Mouse (Mus musculus) stomach, embryonic 16.5 days (tissue): ENCODE results near the gene Bcr. TPM values are rescaled to one million over a fixed set of nuclear protein-coding genes. Genes with fewer than 3 reads are reported as not detected.

Source experiments
- ATAC-seq: fragments of 200-750 bp; cut with Nextera tagmentation; 2 replicates; pipeline ENCODE4 v1.8.0; 2017; ENCODE audit warnings: moderate number of reproducible peaks, moderate TSS enrichment; ENCODE audit not compliant: insufficient read depth, low FRiP score
- H3K27ac ChIP-seq: fragments of 300-500 bp; sonication (generic); 2 replicates; pipeline ENCODE4 v1.5.1; 2014; ENCODE audit warnings: low read length
- H3K27me3 ChIP-seq: fragments of 300-500 bp; sonication (generic); 2 replicates; pipeline ENCODE4 v1.6.1; 2014; ENCODE audit warnings: low read length, control low read depth, mixed read lengths; ENCODE audit not compliant: control insufficient read depth, insufficient read depth
- H3K36me3 ChIP-seq: fragments of 300-500 bp; sonication (generic); 2 replicates; pipeline ENCODE4 v1.6.1; 2014; ENCODE audit warnings: low read length; ENCODE audit not compliant: control insufficient read depth, insufficient read depth
- H3K4me1 ChIP-seq: fragments of 300-500 bp; sonication (generic); 2 replicates; pipeline ENCODE4 v1.6.1; 2014; ENCODE audit warnings: low read length, control low read depth, mixed read lengths; ENCODE audit not compliant: control insufficient read depth, insufficient read depth
- H3K4me2 ChIP-seq: fragments of 300-500 bp; sonication (generic); 2 replicates; pipeline ENCODE4 v1.6.1; 2014; ENCODE audit warnings: low read depth, low read length, mixed read lengths
- H3K4me3 ChIP-seq: fragments of 300-500 bp; sonication (generic); replicated peaks from 2 replicates; pipeline ENCODE4 v1.5.1; 2014; ENCODE audit warnings: mild to moderate bottlenecking, low read length
- H3K9ac ChIP-seq: fragments of 300-500 bp; sonication (generic); 2 replicates; pipeline ENCODE4 v1.6.1; 2014; ENCODE audit warnings: low read length
- H3K9me3 ChIP-seq: fragments of 300-500 bp; sonication (generic); replicated peaks from 2 replicates; pipeline ENCODE4 v1.6.1; 2016; ENCODE audit warnings: low read length, control low read depth; ENCODE audit not compliant: control insufficient read depth
- WGBS: fragments of 180-500 bp; shearing (Covaris S2); extraction: QIAGEN DNeasy Blood & Tissue Kit; methylation state at CpG from one replicate; pipeline ENCODE4 v1.1.7; 2014; 5-methylcytosine and 5-hydroxymethylcytosine counted together
- polyA plus RNA-seq: library from polyadenylated mRNA; unstranded; fragments of >200 nt; fragmentation: Nextera tagmentation; extraction: Ambion mirVana; gene quantifications from 2 replicates; pipeline ENCODE4 v1.2.1, GENCODE M21; 2015

Bcr gene
- polyA plus RNA-seq, 1 experiment from 2014 or later: 8.8 TPM

DNA sequence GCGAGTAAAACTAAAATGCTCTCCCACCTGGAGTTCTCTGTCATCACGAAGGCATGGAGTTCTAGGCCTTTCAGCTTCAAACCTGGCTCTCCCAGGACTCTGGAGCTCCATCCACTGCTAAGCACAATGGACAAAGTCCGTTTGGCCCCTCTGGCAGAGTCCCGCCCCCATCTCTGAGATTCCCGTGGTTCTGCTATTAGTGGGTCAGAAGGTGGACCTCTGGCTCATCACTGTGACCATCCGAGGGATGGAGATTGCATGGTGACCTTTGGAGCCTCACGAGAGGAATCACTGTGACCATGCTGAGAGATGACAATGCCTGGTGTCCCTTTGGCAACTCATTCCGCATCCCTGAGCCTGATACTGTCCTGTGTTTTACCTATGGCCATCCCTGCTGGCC is 7.5 kb upstream of the Bcr start:
- Histone ChIP-seq H3K36me3 (no peaks in the 10 kb centered on the region), H3K9ac (no peak overlapping the region), H3K4me3 (no peak overlapping the region), H3K9me3 (no peaks in the 10 kb centered on the region), H3K4me2 (no peak overlapping the region), H3K27me3 (no peaks in the 10 kb centered on the region), H3K4me1 (peaks cover 4% of the 10 kb centered on the region; the same call in 1 of the 2 replicates), H3K27ac (no peak overlapping the region)
- WGBS: 74% methylated on average over 8 of the region's 8 CpGs
- ATAC-seq: no peak

DNA sequence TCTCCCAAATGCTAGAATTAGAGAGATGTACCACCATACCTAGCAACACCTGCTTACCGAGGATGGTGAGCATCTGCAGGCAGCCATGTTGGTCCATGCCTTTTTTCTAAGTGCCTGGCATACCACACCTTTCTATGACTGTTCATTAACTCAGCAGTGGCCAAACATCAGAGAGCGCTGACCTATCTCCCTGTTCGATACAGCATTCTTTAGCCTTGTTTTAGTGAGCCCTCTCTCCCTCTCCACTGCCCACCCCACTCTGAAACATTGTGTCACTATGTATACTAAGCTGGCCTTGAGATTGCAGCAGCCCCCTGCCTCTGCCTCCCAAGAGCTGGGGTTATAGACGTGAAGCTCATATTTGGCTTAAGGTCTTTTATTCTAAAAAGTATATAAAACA is 6.7 kb upstream of the Bcr start:
- Histone ChIP-seq H3K27ac (no peak overlapping the region), H3K27me3 (no peaks in the 10 kb centered on the region), H3K9me3 (no peaks in the 10 kb centered on the region), H3K36me3 (no peaks in the 10 kb centered on the region), H3K4me1 (peaks cover 4% of the 10 kb centered on the region; the same call in 1 of the 2 replicates), H3K4me3 (no peak overlapping the region), H3K4me2 (no peak overlapping the region), H3K9ac (no peak overlapping the region)
- ATAC-seq: no peak
- WGBS: 54% methylated on average over 4 of the region's 4 CpGs

DNA sequence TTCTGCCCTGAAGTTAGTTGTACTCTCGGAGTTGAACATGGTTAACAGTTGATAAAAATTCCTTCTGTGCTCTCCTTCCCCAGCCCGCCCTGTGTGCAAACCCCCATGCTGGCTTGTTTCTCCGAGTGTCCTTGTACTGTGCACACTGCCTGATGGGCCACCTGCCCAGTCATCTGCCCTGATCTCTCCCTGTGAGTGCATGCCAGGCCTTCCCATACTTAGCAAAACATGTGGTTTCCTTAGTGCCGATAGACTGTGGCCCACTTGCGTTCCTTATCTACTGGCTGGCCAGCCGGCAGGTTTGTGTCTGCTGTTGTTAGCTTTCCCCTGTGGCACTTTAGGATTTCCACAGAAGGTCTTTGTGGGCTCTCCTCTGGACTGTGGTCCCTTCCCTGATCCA is 6.3 kb upstream of the Bcr start:
- peaks cover 4% of the 10 kb centered on the region; the same call in 1 of the 2 replicates for H3K4me1 ChIP-seq
- no peak overlapping the region for H3K9ac ChIP-seq
- H3K36me3 ChIP-seq: no peaks in the 10 kb centered on the region
- H3K27me3 ChIP-seq: no peaks in the 10 kb centered on the region
- 47% methylated on average over 6 of the region's 6 CpGs for WGBS
- no peak overlapping the region for H3K27ac ChIP-seq
- no peaks in the 10 kb centered on the region for H3K9me3 ChIP-seq
- H3K4me3 ChIP-seq: no peak overlapping the region
- no peak for ATAC-seq
- H3K4me2 ChIP-seq: no peak overlapping the region

DNA sequence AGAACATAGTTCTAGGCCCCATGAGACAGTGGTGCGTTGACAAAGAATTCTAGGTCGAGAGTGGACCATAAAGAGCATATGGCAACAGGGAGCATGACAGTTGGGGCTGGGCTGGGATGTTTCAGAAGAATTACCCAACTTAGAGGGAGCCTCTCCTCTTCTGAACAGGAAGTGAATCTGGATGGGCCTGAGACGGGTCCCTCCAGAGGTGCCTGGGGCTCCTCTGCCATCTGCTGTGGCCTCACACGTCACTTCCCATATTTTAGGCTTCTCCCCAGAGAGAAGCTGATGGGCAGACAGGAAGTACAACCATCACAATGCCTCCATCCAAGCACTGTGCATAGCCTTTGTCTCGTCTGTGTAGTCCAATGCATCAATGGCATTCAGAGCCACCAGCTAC is 4.7 kb upstream of the Bcr start:
- WGBS: 74% methylated on average over 5 of the region's 5 CpGs
- H3K4me2 ChIP-seq: no peak overlapping the region
- H3K4me3 ChIP-seq: no peak overlapping the region
- no peak for ATAC-seq
- no peaks in the 10 kb centered on the region for H3K36me3 ChIP-seq
- H3K27me3 ChIP-seq: no peaks in the 10 kb centered on the region
- no peak overlapping the region for H3K27ac ChIP-seq
- no peaks in the 10 kb centered on the region for H3K9me3 ChIP-seq
- H3K4me1 ChIP-seq: peaks cover 12% of the 10 kb centered on the region
- no peak overlapping the region for H3K9ac ChIP-seq

DNA sequence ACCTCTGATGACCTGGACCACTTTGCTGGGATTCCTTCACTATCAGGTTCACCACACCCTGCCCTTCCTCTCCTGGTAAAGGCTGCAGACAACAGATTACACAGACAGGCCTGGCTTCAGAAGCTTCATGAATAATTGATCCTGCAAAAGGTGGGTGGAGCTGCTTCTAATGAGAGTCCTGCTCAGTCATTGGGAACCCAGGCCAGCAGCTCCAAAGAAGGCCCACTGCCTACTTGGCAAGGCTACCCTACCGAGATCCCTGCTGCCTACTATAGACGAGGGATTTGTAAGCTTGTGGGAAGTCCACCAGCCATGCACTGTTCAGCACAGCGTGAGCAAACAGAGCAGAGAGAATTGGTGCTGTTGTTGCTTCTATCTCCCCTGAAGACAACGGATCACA is 4.1 kb upstream of the Bcr start:
- no peak overlapping the region for H3K27ac ChIP-seq
- no peaks in the 10 kb centered on the region for H3K27me3 ChIP-seq
- H3K9ac ChIP-seq: no peak overlapping the region
- H3K4me3 ChIP-seq: no peak overlapping the region
- no peak for ATAC-seq
- 22% methylated on average over 4 of the region's 4 CpGs for WGBS
- H3K4me1 ChIP-seq: peaks cover 13% of the 10 kb centered on the region
- H3K4me2 ChIP-seq: no peak overlapping the region
- H3K9me3 ChIP-seq: no peaks in the 10 kb centered on the region
- no peaks in the 10 kb centered on the region for H3K36me3 ChIP-seq

DNA sequence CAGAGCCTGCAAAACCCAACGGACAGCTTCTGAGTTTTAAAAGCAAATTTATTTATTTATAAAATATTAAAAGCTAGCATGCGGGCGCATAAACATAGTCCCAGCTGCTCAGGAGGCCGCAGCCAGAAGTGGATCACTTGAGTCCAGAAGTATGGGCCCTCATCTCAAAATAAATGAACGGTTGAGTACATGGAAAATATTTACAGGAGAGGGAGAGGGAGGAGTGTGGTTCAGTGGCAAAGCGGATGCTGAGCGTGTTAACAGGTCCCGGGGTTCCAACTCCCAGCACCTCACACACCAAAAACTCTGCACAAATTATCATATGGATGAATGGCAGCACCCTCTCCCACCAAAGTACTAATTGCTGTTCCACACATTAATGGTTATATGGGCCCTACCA is 2.1 kb upstream of the Bcr start:
- Histone ChIP-seq H3K27me3 (no peaks in the 10 kb centered on the region), H3K9ac (no peak overlapping the region), H3K9me3 (no peaks in the 10 kb centered on the region), H3K27ac (no peak overlapping the region), H3K4me1 (peaks cover 34% of the 10 kb centered on the region), H3K4me2 (no peak overlapping the region), H3K4me3 (no peak overlapping the region), H3K36me3 (no peaks in the 10 kb centered on the region)
- 54% methylated on average over 8 of the region's 8 CpGs for WGBS
- no peak for ATAC-seq

DNA sequence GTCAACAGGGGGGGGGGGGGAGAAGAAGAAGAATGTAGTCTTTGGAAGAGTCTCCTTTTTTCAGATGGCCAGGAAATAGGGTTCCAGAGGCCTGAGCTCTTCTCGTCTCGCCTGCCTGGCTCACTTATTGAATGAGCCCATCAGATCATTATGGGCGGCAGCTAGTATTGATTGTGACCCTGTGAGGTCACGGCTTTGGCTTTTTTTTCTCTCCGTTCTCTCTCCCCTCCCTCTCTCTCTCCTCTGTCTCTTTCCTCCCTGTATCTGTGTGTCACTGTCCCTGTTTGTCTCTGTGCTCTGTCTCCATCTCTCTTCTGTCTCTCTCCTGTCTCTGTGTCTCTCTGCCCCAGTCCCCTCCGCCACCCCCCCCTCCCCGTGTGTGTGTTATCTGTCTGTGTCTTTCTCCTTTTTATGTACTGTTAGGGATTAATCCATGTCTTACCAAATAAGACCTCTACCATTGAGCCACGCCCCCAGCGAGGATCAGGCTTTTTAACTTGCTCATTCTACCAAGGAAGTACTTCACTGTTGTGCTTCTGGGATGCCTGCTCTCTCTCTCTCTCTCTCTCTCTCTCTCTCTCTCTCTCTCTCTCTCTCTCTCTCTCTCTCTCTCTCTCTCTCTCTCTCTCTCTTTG is 1.5 kb upstream of the Bcr start:
- Histone ChIP-seq H3K4me2 (peak overlapping the region; percentile 65; the same call in 1 of the 2 replicates), H3K4me3 (no peak overlapping the region), H3K9ac (no peak overlapping the region), H3K27me3 (no peaks in the 10 kb centered on the region), H3K4me1 (peaks cover 39% of the 10 kb centered on the region), H3K27ac (no peak overlapping the region), H3K36me3 (no peaks in the 10 kb centered on the region), H3K9me3 (no peaks in the 10 kb centered on the region)
- WGBS: 41% methylated on average over 9 of the region's 9 CpGs
- no peak for ATAC-seq

DNA sequence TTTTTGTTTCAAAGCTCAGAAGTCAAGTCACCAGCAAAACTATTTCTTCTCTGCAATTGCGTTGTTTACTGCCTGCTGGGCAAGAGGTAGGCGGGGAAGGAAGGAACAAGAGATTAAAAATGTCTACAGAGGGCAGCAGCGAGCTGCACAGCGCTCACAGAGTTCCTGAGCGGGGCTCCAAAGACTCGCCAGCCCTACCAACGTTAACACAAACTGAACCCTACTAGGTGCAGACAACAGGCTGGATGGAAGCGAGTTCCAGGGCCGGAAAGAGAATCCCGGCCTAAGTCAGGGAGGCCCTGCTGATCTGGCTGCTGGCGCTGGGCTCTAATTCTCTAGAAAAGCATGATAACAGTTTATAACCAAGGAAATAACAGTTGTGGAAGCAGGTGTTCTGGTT is 996 bp upstream of the Bcr start:
- WGBS: under 1% methylated on average over 11 of the region's 11 CpGs

DNA sequence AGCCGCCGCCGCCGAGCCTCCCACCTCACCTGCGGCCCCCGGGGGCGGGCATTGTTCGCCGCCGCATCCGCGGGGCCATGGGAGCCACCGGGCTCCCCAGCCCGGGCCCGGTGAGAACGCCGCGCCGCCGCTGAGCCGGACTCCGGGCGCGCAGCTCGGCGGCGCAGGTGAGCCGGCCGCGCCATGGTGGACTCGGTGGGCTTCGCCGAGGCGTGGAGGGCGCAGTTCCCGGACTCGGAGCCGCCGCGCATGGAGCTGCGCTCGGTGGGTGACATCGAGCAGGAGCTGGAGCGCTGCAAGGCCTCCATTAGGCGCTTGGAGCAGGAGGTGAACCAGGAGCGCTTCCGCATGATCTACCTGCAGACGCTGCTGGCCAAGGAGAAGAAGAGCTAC is 447 bp downstream of the Bcr start:
- Histone ChIP-seq H3K36me3 (no peaks in the 10 kb centered on the region), H3K4me1 (peaks cover 41% of the 10 kb centered on the region), H3K4me3 (peak overlapping the region; percentile 86), H3K27ac (peak overlapping the region; percentile 14), H3K4me2 (peak overlapping the region; percentile 65), H3K27me3 (no peaks in the 10 kb centered on the region), H3K9ac (peak overlapping the region; percentile 93), H3K9me3 (no peaks in the 10 kb centered on the region)
- WGBS: under 1% methylated on average over 48 of the region's 48 CpGs
- ATAC-seq: 0 out of 2 replicates have a peak, but pooled peaks have one; percentile 4

More for the DNA sequence above, 996 bp upstream of the Bcr start:
- H3K4me1 ChIP-seq: peaks cover 36% of the 10 kb centered on the region
- 0 out of 2 replicates have a peak, but pooled peaks have one; percentile 26 for ATAC-seq
- H3K4me3 ChIP-seq: no peak overlapping the region; the same call in 1 of the 2 replicates
- H3K4me2 ChIP-seq: peak overlapping the region; percentile 65
- no peaks in the 10 kb centered on the region for H3K36me3 ChIP-seq
- no peaks in the 10 kb centered on the region for H3K27me3 ChIP-seq
- no peaks in the 10 kb centered on the region for H3K9me3 ChIP-seq
- no peak overlapping the region; the same call in 1 of the 2 replicates for H3K9ac ChIP-seq
- H3K27ac ChIP-seq: no peak overlapping the region
